Mouse (Mus musculus) kidney, embryonic 15.5 days (tissue): Measurements from ENCODE around the gene Prkar1a. TPM values are rescaled to one million over a fixed set of nuclear protein-coding genes. Genes with fewer than 3 reads are reported as not detected.

Experiments used
- ATAC-seq: fragments of 200-750 bp; cut with Nextera tagmentation; replicated peaks from 2 replicates; pipeline ENCODE4 v1.8.0; 2017; ENCODE audit warnings: moderate TSS enrichment; ENCODE audit not compliant: low FRiP score
- H3K27ac ChIP-seq: fragments of 300-500 bp; sonication (generic); 2 replicates; pipeline ENCODE4 v1.5.1; 2015; ENCODE audit warnings: mild to moderate bottlenecking, inconsistent platforms
- H3K27me3 ChIP-seq: fragments of 300-500 bp; sonication (generic); 2 replicates; pipeline ENCODE4 v1.6.1; 2015; ENCODE audit warnings: inconsistent platforms
- H3K36me3 ChIP-seq: fragments of 300-500 bp; sonication (generic); 2 replicates; pipeline ENCODE4 v1.6.1; 2015; ENCODE audit warnings: inconsistent platforms
- H3K4me1 ChIP-seq: fragments of 300-500 bp; sonication (generic); 2 replicates; pipeline ENCODE4 v1.6.1; 2015; ENCODE audit warnings: inconsistent platforms
- H3K4me2 ChIP-seq: fragments of 300-500 bp; sonication (generic); 2 replicates; pipeline ENCODE4 v1.6.1; 2015; ENCODE audit warnings: moderate library complexity, mild to moderate bottlenecking, inconsistent platforms
- H3K4me3 ChIP-seq: fragments of 300-500 bp; sonication (generic); replicated peaks from 2 replicates; pipeline ENCODE4 v1.5.1; 2015; ENCODE audit warnings: mild to moderate bottlenecking, inconsistent platforms
- H3K9ac ChIP-seq: fragments of 300-500 bp; sonication (generic); 2 replicates; pipeline ENCODE4 v1.6.1; 2015; ENCODE audit warnings: mild to moderate bottlenecking, inconsistent platforms
- H3K9me3 ChIP-seq: fragments of 300-500 bp; sonication (generic); replicated peaks from 2 replicates; pipeline ENCODE4 v1.6.1; 2016; ENCODE audit warnings: inconsistent platforms
- WGBS: fragments of 180-500 bp; shearing (Covaris S2); methylation state at CpG from one replicate; pipeline ENCODE4 v1.1.7; 2015; ENCODE audit warnings: mixed read lengths; 5-methylcytosine and 5-hydroxymethylcytosine counted together
- polyA plus RNA-seq: library from polyadenylated mRNA; unstranded; fragments of >200 nt; fragmentation: Nextera tagmentation; extraction: Ambion mirVana; gene quantifications from 2 replicates; pipeline ENCODE4 v1.2.1, GENCODE M21; 2015

The Prkar1a gene
- polyA plus RNA-seq, 1 experiment from 2014 or later, result 354 TPM

DNA sequence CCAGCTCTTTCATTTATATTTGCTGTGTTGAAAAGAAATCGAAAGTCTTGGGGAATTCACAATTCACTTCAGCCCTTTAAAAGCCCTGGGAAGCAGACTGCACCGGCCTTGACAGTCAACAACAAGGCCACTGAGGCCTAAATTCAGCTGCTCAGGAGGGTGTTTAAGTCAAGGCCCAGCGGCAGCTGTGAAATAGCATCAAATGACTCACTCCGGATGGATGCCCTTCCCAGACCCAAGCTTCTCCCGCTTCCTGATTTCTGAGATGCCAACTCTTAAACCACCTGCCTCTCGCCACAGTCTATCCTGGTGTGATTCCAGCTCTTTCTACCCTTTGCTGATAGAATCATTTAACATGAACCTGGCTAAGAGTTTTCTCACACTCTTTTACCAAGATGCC is 28.8 kb upstream of the Prkar1a start:
- H3K36me3 ChIP-seq, result no peaks in the 10 kb centered on the region
- no peaks in the 10 kb centered on the region for H3K9me3 ChIP-seq
- H3K27me3 ChIP-seq, result no peaks in the 10 kb centered on the region
- no peak overlapping the region for H3K27ac ChIP-seq
- H3K4me1 ChIP-seq, result peaks cover 20% of the 10 kb centered on the region
- H3K4me3 ChIP-seq, result no peak overlapping the region
- H3K4me2 ChIP-seq, result no peak overlapping the region
- ATAC-seq, result no peak
- H3K9ac ChIP-seq, result no peak overlapping the region
- WGBS, result 68% methylated on average over 6 of the region's 6 CpGs

DNA sequence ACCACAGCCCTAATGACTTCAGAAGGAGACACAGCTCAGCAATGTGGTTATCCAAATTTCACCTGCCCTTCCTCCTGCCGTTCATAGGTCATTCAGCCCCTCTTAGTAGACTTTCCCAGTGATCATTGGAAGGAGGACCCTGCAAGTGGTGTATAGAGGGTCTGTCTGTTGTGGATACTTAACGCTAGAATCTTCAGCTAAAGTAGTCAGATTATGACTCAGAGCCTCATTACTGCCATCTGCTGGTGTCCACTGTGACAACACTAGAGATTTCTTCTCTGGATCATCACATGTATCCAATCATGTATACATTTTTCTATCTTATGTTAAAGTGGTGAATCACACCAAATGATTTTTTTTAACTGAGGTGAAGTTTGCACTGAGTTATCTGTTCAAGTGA is 28.0 kb upstream of the Prkar1a start:
- H3K9me3 ChIP-seq, result no peaks in the 10 kb centered on the region; the same call in 1 of the 2 replicates
- H3K27ac ChIP-seq, result no peak overlapping the region
- no peak overlapping the region for H3K4me2 ChIP-seq
- WGBS, result 13% methylated on average over 2 of the region's 2 CpGs
- H3K4me1 ChIP-seq, result peaks cover 20% of the 10 kb centered on the region
- H3K4me3 ChIP-seq, result no peak overlapping the region
- no peaks in the 10 kb centered on the region for H3K36me3 ChIP-seq
- H3K9ac ChIP-seq, result no peak overlapping the region
- ATAC-seq, result no peak
- no peaks in the 10 kb centered on the region for H3K27me3 ChIP-seq

DNA sequence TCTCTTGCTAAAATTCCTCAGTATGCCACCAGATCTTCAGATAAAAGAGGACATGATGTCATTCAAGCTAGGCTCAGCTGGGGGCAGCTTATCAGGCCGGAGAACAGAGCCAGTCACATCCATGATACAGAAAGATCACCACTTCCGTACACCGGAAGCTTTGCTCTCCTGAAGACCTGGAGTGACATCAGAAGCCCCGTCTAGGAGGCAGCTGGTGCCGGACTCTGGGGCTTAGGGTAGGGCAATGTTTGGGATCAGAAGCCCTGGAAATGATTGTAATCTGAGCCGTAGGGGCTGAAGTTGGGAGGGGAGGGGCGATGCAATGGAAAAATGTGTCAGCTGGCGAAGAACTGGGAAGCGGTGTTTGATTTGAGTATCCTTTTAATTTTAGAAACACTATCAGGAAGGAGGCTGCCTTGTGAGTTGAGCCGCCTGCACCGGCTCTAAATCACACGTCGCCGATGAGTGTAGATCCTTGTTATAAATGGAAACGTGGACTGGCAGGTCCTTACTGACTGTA is 26.6 kb upstream of the Prkar1a start:
- H3K9me3 ChIP-seq, result no peaks in the 10 kb centered on the region; the same call in 1 of the 2 replicates
- no peaks in the 10 kb centered on the region for H3K27me3 ChIP-seq
- peak overlapping the region; percentile 56 for H3K4me2 ChIP-seq
- H3K36me3 ChIP-seq, result no peaks in the 10 kb centered on the region
- H3K4me3 ChIP-seq, result peak overlapping the region; percentile 23
- H3K9ac ChIP-seq, result 0 out of 2 replicates have a peak overlapping the region, but pooled peaks have one; percentile 10
- 7% methylated on average over 15 of the region's 15 CpGs for WGBS
- peak; percentile 70; the same call in 1 of the 2 replicates for ATAC-seq
- H3K4me1 ChIP-seq, result peaks cover 15% of the 10 kb centered on the region
- peak overlapping the region; percentile 41; the same call in 1 of the 2 replicates for H3K27ac ChIP-seq

GRCm38 (mm10) chr11:109623238-109623637 is 26.0 kb upstream of the Prkar1a start:
- Histone ChIP-seq H3K9ac (no peak overlapping the region), H3K27me3 (no peaks in the 10 kb centered on the region), H3K4me3 (no peak overlapping the region), H3K36me3 (no peaks in the 10 kb centered on the region), H3K4me1 (peaks cover 15% of the 10 kb centered on the region), H3K27ac (peak overlapping the region; percentile 41; the same call in 1 of the 2 replicates), H3K9me3 (no peaks in the 10 kb centered on the region; the same call in 1 of the 2 replicates), H3K4me2 (0 out of 2 replicates have a peak overlapping the region, but pooled peaks have one; percentile 56)
- WGBS, result 85% methylated on average over 7 of the region's 7 CpGs
- no peak for ATAC-seq

DNA sequence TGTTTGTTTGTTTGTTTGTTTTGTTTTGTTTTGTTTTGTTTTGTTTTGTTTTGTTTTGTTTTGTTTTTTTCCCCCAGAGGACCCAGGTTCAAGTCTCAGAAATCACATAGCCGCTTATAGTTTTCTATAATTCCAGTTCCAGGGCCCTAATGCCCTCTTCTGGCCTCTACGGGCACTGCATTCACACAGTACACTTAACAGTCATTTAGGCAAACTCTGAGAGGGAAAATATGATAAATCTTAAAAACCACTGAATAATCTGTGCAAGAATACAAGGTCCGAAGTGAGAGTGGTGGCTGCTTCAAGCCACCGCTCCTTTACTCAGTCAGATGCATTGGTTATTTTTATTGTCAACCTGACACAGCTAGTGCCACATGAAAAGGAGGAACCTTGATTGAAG is 21.6 kb upstream of the Prkar1a start:
- H3K27me3 ChIP-seq, result no peaks in the 10 kb centered on the region
- no peaks in the 10 kb centered on the region; the same call in 1 of the 2 replicates for H3K9me3 ChIP-seq
- peaks cover 6% of the 10 kb centered on the region for H3K4me1 ChIP-seq
- WGBS, result 92% methylated on average over 4 of the region's 4 CpGs
- H3K4me3 ChIP-seq, result no peak overlapping the region
- no peaks in the 10 kb centered on the region for H3K36me3 ChIP-seq
- H3K4me2 ChIP-seq, result no peak overlapping the region
- no peak for ATAC-seq
- H3K9ac ChIP-seq, result no peak overlapping the region
- H3K27ac ChIP-seq, result no peak overlapping the region

GRCm38 (mm10) chr11:109628099-109628498 is 21.1 kb upstream of the Prkar1a start:
- no peak overlapping the region for H3K27ac ChIP-seq
- no peaks in the 10 kb centered on the region for H3K27me3 ChIP-seq
- WGBS, result 89% methylated on average over 3 of the region's 3 CpGs
- no peak overlapping the region for H3K9ac ChIP-seq
- H3K4me2 ChIP-seq, result no peak overlapping the region
- no peak overlapping the region for H3K4me3 ChIP-seq
- no peaks in the 10 kb centered on the region; the same call in 1 of the 2 replicates for H3K9me3 ChIP-seq
- H3K36me3 ChIP-seq, result no peaks in the 10 kb centered on the region
- no peak for ATAC-seq
- H3K4me1 ChIP-seq, result peaks cover 2% of the 10 kb centered on the region

GRCm38 (mm10) chr11:109629021-109629521 is 20.1 kb upstream of the Prkar1a start:
- Histone ChIP-seq H3K4me2 (no peak overlapping the region), H3K27me3 (no peaks in the 10 kb centered on the region), H3K4me3 (no peak overlapping the region), H3K36me3 (no peaks in the 10 kb centered on the region), H3K9me3 (no peaks in the 10 kb centered on the region; the same call in 1 of the 2 replicates), H3K9ac (no peak overlapping the region), H3K4me1 (no peaks in the 10 kb centered on the region), H3K27ac (no peak overlapping the region)
- ATAC-seq, result no peak
- 48% methylated on average over 10 of the region's 10 CpGs for WGBS

GRCm38 (mm10) chr11:109634928-109635327 is 14.3 kb upstream of the Prkar1a start:
- Histone ChIP-seq H3K4me2 (no peak overlapping the region), H3K9ac (no peak overlapping the region), H3K36me3 (no peaks in the 10 kb centered on the region), H3K27ac (no peak overlapping the region), H3K4me3 (no peak overlapping the region), H3K27me3 (no peaks in the 10 kb centered on the region), H3K4me1 (peaks cover 12% of the 10 kb centered on the region), H3K9me3 (no peaks in the 10 kb centered on the region)
- 49% methylated on average over 9 of the region's 9 CpGs for WGBS
- no peak for ATAC-seq

GRCm38 (mm10) chr11:109635871-109636395 is 13.3 kb upstream of the Prkar1a start:
- Histone ChIP-seq H3K9me3 (no peaks in the 10 kb centered on the region), H3K4me3 (no peak overlapping the region), H3K4me2 (no peak overlapping the region), H3K9ac (no peak overlapping the region), H3K27me3 (no peaks in the 10 kb centered on the region), H3K4me1 (peaks cover 12% of the 10 kb centered on the region), H3K27ac (no peak overlapping the region), H3K36me3 (no peaks in the 10 kb centered on the region)
- 58% methylated on average over 6 of the region's 6 CpGs for whole genome bisulfite sequencing
- no peak for ATAC-seq

DNA sequence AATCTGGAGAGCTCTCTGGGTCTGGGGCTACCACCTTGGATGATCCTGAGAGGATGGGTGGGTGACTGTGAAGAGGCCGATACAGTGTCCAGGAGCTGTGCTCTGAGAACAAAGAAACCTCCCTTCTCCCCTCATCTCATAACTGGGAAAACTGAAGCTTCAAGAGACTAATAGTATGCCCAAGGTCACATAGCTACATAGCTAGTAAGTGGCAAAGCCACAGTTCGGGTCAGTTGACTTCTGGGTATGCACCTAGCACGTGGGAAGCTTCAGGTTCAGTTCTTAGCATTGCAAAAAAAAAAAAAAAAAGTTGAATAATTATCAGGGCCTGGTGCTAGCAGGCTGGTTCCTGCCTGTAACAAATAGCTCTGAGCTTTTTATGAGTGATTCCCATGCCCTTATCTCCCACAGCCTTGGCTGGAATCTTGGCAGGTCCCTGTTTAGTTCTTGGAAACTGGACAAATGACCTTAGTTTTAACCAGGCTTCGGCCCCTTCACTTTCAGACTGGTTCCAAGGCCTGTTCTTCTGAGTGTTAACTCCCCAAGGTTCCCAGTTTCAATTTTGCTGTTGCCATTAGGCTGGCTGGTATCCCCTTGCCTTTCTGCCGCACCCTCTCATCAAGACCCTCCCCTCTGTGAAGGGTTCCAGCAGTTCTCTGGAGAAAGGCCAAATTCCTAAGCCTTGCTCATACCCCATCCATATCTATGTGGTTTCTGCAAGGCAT is 7.5 kb upstream of the Prkar1a start:
- no peak overlapping the region for H3K9ac ChIP-seq
- H3K9me3 ChIP-seq, result no peaks in the 10 kb centered on the region
- 73% methylated on average over 5 of the region's 5 CpGs for WGBS
- no peaks in the 10 kb centered on the region for H3K36me3 ChIP-seq
- no peaks in the 10 kb centered on the region for H3K27me3 ChIP-seq
- no peak overlapping the region for H3K4me2 ChIP-seq
- no peaks in the 10 kb centered on the region for H3K4me1 ChIP-seq
- no peak for ATAC-seq
- H3K27ac ChIP-seq, result no peak overlapping the region
- H3K4me3 ChIP-seq, result no peak overlapping the region

DNA sequence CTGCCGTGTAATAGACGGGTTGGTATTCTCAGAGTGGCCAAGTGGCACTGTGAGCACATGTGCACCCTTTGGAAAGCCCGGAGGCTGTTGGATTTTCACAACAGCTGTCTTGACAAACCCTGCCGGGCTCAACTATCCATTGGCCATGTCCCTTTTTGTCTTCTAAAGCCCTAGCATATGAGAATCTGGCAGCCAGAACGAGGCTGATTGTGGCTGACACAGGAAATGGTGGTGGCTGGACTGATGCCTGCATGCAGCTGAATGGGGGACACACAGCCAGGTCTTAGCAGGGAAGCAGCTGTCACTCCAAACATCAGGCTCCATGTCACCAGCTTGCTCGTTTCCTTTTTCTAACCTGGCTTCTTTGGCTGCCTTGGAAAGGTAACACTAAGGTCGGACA is 695 bp upstream of the Prkar1a start:
- Histone ChIP-seq H3K9ac (no peak overlapping the region), H3K9me3 (no peaks in the 10 kb centered on the region), H3K4me2 (no peak overlapping the region), H3K4me3 (no peak overlapping the region), H3K27ac (peak overlapping the region; percentile 22; the same call in 1 of the 2 replicates), H3K27me3 (no peaks in the 10 kb centered on the region), H3K4me1 (peaks cover 36% of the 10 kb centered on the region), H3K36me3 (peaks cover 4% of the 10 kb centered on the region)
- 45% methylated on average over 7 of the region's 7 CpGs for WGBS
- no peak for ATAC-seq

DNA sequence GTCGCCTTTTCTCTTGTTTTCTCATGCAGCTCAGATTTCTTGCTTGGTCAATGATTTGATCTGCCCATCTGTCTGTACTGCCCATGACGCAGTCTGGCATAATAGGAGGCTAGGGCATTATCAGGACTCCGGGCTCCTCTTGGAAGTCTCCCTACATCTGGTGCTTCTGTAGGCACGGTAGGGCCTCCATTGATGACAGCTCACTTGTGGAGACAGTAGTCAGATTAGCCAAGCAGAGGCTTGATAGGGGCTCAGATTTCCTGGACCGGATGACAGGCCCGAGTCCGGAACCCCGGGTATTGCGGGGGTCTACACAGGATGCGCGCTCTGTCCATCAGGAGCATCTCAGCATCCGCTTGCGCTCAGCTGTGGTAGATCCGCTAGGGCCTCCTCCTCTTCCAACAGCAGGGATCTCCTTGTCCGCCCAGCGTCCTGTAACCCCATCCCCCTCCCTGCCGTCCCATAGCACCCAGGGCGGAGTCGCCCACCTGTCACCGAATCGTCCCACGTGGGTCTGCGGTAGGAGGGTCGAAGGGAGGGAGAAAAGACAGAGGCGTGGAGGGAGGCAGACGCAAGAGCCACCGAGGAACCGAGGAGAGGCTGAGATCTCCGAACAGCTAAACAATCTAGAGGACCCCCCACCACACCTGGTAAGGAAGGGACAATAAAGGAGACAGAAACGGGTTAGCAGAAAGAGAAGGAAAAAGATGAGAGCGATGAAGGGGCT is 933 bp downstream of the Prkar1a start:
- peak; percentile 80 for ATAC-seq
- peak overlapping the region; percentile 91 for H3K9ac ChIP-seq
- H3K27me3 ChIP-seq, result no peaks in the 10 kb centered on the region
- H3K36me3 ChIP-seq, result peaks cover 20% of the 10 kb centered on the region
- H3K4me3 ChIP-seq, result peak overlapping the region; percentile 80
- H3K4me1 ChIP-seq, result peaks cover 40% of the 10 kb centered on the region
- H3K27ac ChIP-seq, result peak overlapping the region; percentile 98
- peak overlapping the region; percentile 91 for H3K4me2 ChIP-seq
- H3K9me3 ChIP-seq, result no peaks in the 10 kb centered on the region
- WGBS, result 1% methylated on average over 31 of the region's 31 CpGs
